Mouse (Mus musculus): ENCODE data around the gene RPS10-NUDT3. TPM values are rescaled to one million over a fixed set of nuclear protein-coding genes. Genes with fewer than 3 reads are reported as not detected.
A peak's percentile ranks its signal among the peaks of the same experiment; 100 is the strongest.
"Not testable (repeated sequence)": the region's sequence is repeated elsewhere in the genome, so short reads cannot be mapped to it uniquely, and the experiment has no call there.

The RPS10-NUDT3 gene
- polyA plus RNA-seq, 1 experiment from 2014 or later: not detected

- Histone ChIP-seq H3K27ac (ENCODE audit: low read length) (no peak overlapping the region), H3K27me3 (ENCODE audit: control insufficient read depth, insufficient read depth, low read depth, low read length) (no peaks in the 10 kb centered on the region), H3K4me2 (ENCODE audit: low read length) (no peak overlapping the region), H3K4me3 (ENCODE audit: low read depth, low read length) (no peak overlapping the region), H3K9ac (ENCODE audit: low read depth, low read length) (no peak overlapping the region), H3K4me1 (ENCODE audit: control insufficient read depth, insufficient read depth, low read length) (peaks cover 5% of the 10 kb centered on the region; the same call in 1 of the 2 replicates), H3K9me3 (replicated peaks; ENCODE audit: control insufficient read depth, low read length, poor library complexity, severe bottlenecking) (no peaks in the 10 kb centered on the region), H3K36me3 (ENCODE audit: control insufficient read depth, insufficient read depth, low read length) (no peaks in the 10 kb centered on the region)
- no peak for ATAC-seq
- 37% methylated on average over 2 of the region's 2 CpGs for WGBS
Observed at GRCm38 (mm10) chr17:27644572-27644971, 9.6 kb upstream of the RPS10-NUDT3 start.

GRCm38 (mm10) chr17:27643756-27644155 is 8.7 kb upstream of the RPS10-NUDT3 start:
- no peak overlapping the region for H3K27ac ChIP-seq (ENCODE audit: low read length)

GRCm38 (mm10) chr17:27643101-27643500 is 8.1 kb upstream of the RPS10-NUDT3 start:
- Histone ChIP-seq H3K4me3 (ENCODE audit: low read depth, low read length) (no peak overlapping the region), H3K36me3 (ENCODE audit: control insufficient read depth, insufficient read depth, low read length) (no peaks in the 10 kb centered on the region), H3K9me3 (replicated peaks; ENCODE audit: control insufficient read depth, low read length, poor library complexity, severe bottlenecking) (no peaks in the 10 kb centered on the region), H3K4me1 (ENCODE audit: control insufficient read depth, insufficient read depth, low read length) (peaks cover 5% of the 10 kb centered on the region; the same call in 1 of the 2 replicates), H3K9ac (ENCODE audit: low read depth, low read length) (no peak overlapping the region), H3K4me2 (ENCODE audit: low read length) (0 out of 2 replicates have a peak overlapping the region, but pooled peaks have one; percentile 6), H3K27ac (ENCODE audit: low read length) (peak overlapping the region; percentile 64), H3K27me3 (ENCODE audit: control insufficient read depth, insufficient read depth, low read depth, low read length) (no peaks in the 10 kb centered on the region)
- ATAC-seq: no peak
- WGBS: 42% methylated on average over 5 of the region's 6 CpGs

More at GRCm38 (mm10) chr17:27643756-27644155, 8.7 kb upstream of the RPS10-NUDT3 start:
- Histone ChIP-seq H3K4me2 (ENCODE audit: low read length) (no peak overlapping the region), H3K9me3 (replicated peaks; ENCODE audit: control insufficient read depth, low read length, poor library complexity, severe bottlenecking) (no peaks in the 10 kb centered on the region), H3K4me1 (ENCODE audit: control insufficient read depth, insufficient read depth, low read length) (peaks cover 5% of the 10 kb centered on the region; the same call in 1 of the 2 replicates), H3K4me3 (ENCODE audit: low read depth, low read length) (no peak overlapping the region), H3K36me3 (ENCODE audit: control insufficient read depth, insufficient read depth, low read length) (no peaks in the 10 kb centered on the region), H3K9ac (ENCODE audit: low read depth, low read length) (no peak overlapping the region), H3K27me3 (ENCODE audit: control insufficient read depth, insufficient read depth, low read depth, low read length) (no peaks in the 10 kb centered on the region)
- WGBS: 85% methylated on average over 9 of the region's 9 CpGs
- ATAC-seq: no peak

GRCm38 (mm10) chr17:27642491-27643062 is 7.6 kb upstream of the RPS10-NUDT3 start:
- Histone ChIP-seq H3K9ac (ENCODE audit: low read depth, low read length) (peak overlapping the region; percentile 41; the same call in 1 of the 2 replicates), H3K4me3 (ENCODE audit: low read depth, low read length) (no peak overlapping the region), H3K36me3 (ENCODE audit: control insufficient read depth, insufficient read depth, low read length) (no peaks in the 10 kb centered on the region), H3K27ac (ENCODE audit: low read length) (peak overlapping the region; percentile 64), H3K9me3 (replicated peaks; ENCODE audit: control insufficient read depth, low read length, poor library complexity, severe bottlenecking) (no peaks in the 10 kb centered on the region), H3K4me2 (ENCODE audit: low read length) (peak overlapping the region; percentile 14; the same call in 1 of the 2 replicates), H3K27me3 (ENCODE audit: control insufficient read depth, insufficient read depth, low read depth, low read length) (no peaks in the 10 kb centered on the region), H3K4me1 (ENCODE audit: control insufficient read depth, insufficient read depth, low read length) (peaks cover 5% of the 10 kb centered on the region; the same call in 1 of the 2 replicates)
- ATAC-seq: peak; percentile 71
- 11% methylated on average over 12 of the region's 12 CpGs for WGBS

GRCm38 (mm10) chr17:27639851-27640250 is 4.8 kb upstream of the RPS10-NUDT3 start:
- not testable (repeated sequence) for H3K4me3 ChIP-seq (ENCODE audit: low read depth, low read length); H3K4me2 ChIP-seq (ENCODE audit: low read length); H3K36me3 ChIP-seq (ENCODE audit: control insufficient read depth, insufficient read depth, low read length); ATAC-seq; H3K27me3 ChIP-seq (ENCODE audit: control insufficient read depth, insufficient read depth, low read depth, low read length); H3K4me1 ChIP-seq (ENCODE audit: control insufficient read depth, insufficient read depth, low read length); H3K27ac ChIP-seq (ENCODE audit: low read length); H3K9ac ChIP-seq (ENCODE audit: low read depth, low read length); H3K9me3 ChIP-seq (replicated peaks; ENCODE audit: control insufficient read depth, low read length, poor library complexity, severe bottlenecking)
- WGBS: 95% methylated on average over 6 of the region's 6 CpGs

- H3K27ac ChIP-seq (ENCODE audit: low read length): no peak overlapping the region
- no peaks in the 10 kb centered on the region for H3K27me3 ChIP-seq (ENCODE audit: control insufficient read depth, insufficient read depth, low read depth, low read length)
- no peak overlapping the region for H3K4me3 ChIP-seq (ENCODE audit: low read depth, low read length)
- no peak for ATAC-seq
- no peak overlapping the region for H3K9ac ChIP-seq (ENCODE audit: low read depth, low read length)
- 80% methylated on average over 20 of the region's 20 CpGs for WGBS
- H3K4me2 ChIP-seq (ENCODE audit: low read length): no peak overlapping the region
- H3K9me3 ChIP-seq (replicated peaks; ENCODE audit: control insufficient read depth, low read length, poor library complexity, severe bottlenecking): no peaks in the 10 kb centered on the region
- no peaks in the 10 kb centered on the region for H3K36me3 ChIP-seq (ENCODE audit: control insufficient read depth, insufficient read depth, low read length)
- peaks cover 10% of the 10 kb centered on the region for H3K4me1 ChIP-seq (ENCODE audit: control insufficient read depth, insufficient read depth, low read length)
Observed at GRCm38 (mm10) chr17:27638921-27639332, 3.9 kb upstream of the RPS10-NUDT3 start.

GRCm38 (mm10) chr17:27637333-27637732 is 2.3 kb upstream of the RPS10-NUDT3 start:
- Histone ChIP-seq H3K4me1 (ENCODE audit: control insufficient read depth, insufficient read depth, low read length) (peaks cover 13% of the 10 kb centered on the region), H3K9ac (ENCODE audit: low read depth, low read length) (no peak overlapping the region), H3K27me3 (ENCODE audit: control insufficient read depth, insufficient read depth, low read depth, low read length) (no peaks in the 10 kb centered on the region), H3K27ac (ENCODE audit: low read length) (no peak overlapping the region), H3K36me3 (ENCODE audit: control insufficient read depth, insufficient read depth, low read length) (peaks cover 4% of the 10 kb centered on the region; the same call in 1 of the 2 replicates), H3K9me3 (replicated peaks; ENCODE audit: control insufficient read depth, low read length, poor library complexity, severe bottlenecking) (no peaks in the 10 kb centered on the region), H3K4me2 (ENCODE audit: low read length) (no peak overlapping the region), H3K4me3 (ENCODE audit: low read depth, low read length) (no peak overlapping the region)
- WGBS: 63% methylated on average over 9 of the region's 9 CpGs
- ATAC-seq: no peak

- H3K4me1 ChIP-seq (ENCODE audit: control insufficient read depth, insufficient read depth, low read length): peaks cover 13% of the 10 kb centered on the region
- no peaks in the 10 kb centered on the region for H3K9me3 ChIP-seq (replicated peaks; ENCODE audit: control insufficient read depth, low read length, poor library complexity, severe bottlenecking)
- H3K27me3 ChIP-seq (ENCODE audit: control insufficient read depth, insufficient read depth, low read depth, low read length): no peaks in the 10 kb centered on the region
- peak within 1 kb of the TSS; percentile 92 for H3K27ac ChIP-seq (ENCODE audit: low read length)
- peak within 1 kb of the TSS; percentile 91; the same call in 1 of the 2 replicates for H3K9ac ChIP-seq (ENCODE audit: low read depth, low read length)
- H3K4me2 ChIP-seq (ENCODE audit: low read length): peak within 1 kb of the TSS; percentile 80
- no peak for ATAC-seq
- H3K36me3 ChIP-seq (ENCODE audit: control insufficient read depth, insufficient read depth, low read length): peaks cover 12% of the 10 kb centered on the region
- peak within 1 kb of the TSS; percentile 87 for H3K4me3 ChIP-seq (ENCODE audit: low read depth, low read length)
- 48% methylated on average over 18 of the region's 18 CpGs for WGBS
Observed at GRCm38 (mm10) chr17:27636132-27637020, 1.4 kb upstream of the RPS10-NUDT3 start, which contains the start of gene Rps10. Gene Rps10 (minus strand): TSS chr17:27636669.

GRCm38 (mm10) chr17:27635575-27635903 is 517 bp upstream of the RPS10-NUDT3 start:
- H3K4me2 ChIP-seq (ENCODE audit: low read length): peak overlapping the region; percentile 80
- H3K27me3 ChIP-seq (ENCODE audit: control insufficient read depth, insufficient read depth, low read depth, low read length); ATAC-seq: not testable (repeated sequence)

More at GRCm38 (mm10) chr17:27635575-27635903, 517 bp upstream of the RPS10-NUDT3 start:
- WGBS: 46% methylated on average over 9 of the region's 9 CpGs
- H3K9ac ChIP-seq (ENCODE audit: low read depth, low read length): peak overlapping the region; percentile 91
- peaks cover 13% of the 10 kb centered on the region for H3K4me1 ChIP-seq (ENCODE audit: control insufficient read depth, insufficient read depth, low read length)
- H3K9me3 ChIP-seq (replicated peaks; ENCODE audit: control insufficient read depth, low read length, poor library complexity, severe bottlenecking): not testable (repeated sequence)
- H3K36me3 ChIP-seq (ENCODE audit: control insufficient read depth, insufficient read depth, low read length): peaks cover 19% of the 10 kb centered on the region
- H3K27ac ChIP-seq (ENCODE audit: low read length): peak overlapping the region; percentile 92
- H3K4me3 ChIP-seq (ENCODE audit: low read depth, low read length): peak overlapping the region; percentile 87

Data from midbrain, embryonic 16.5 days (tissue).